Mouse (Mus musculus): ENCODE results near the gene Soat2. TPM values are rescaled to one million over a fixed set of nuclear protein-coding genes. Genes with fewer than 3 reads are reported as not detected.

Soat2 gene
- polyA plus RNA-seq, 1 experiment from 2014 or later = 0.28 TPM

DNA sequence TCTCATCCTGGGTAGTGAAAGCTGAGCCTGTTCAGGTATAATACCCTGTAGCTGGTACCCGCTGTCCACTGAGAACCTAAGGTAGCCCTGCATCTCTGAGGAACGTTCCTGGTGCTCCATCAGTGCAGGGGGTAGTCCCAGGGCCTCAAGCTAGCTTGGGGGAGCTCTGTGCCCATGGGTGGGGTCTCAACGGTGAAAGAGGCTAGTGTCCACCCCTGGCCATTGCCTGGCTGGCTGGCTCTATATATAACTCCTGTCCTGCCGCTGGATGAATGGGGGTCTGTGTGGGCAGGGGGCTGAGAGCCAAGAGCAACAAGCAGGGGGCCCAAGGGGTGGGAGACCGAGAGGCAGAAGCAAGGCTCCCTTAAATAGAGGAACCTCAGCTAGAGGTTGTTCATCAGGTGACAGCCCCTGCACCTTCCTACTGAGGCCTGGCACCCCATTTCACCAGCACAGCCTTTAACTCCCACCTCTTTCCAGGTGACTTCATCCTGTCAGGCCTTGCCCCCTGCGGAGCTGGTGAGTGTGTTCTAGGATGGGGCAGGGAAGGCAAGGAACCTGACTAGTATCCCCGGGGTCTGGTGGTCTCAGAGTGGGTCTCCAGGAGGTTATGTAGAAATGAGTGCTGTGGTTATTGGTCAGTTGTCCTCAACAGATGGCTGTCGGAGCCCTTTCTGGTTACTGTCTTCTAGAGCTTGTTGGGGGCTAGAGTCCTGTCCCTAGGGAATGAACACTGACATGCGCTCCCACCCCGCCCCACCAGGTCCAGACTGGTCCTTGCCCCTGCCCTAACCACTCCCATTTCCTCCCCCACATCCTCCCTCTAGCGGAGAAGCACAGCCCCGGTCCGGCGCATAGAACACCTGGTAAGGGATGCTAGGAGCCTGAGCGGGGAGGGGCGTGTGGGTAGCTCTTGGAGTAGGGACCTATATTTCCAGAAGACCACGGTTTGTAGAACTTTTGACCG lies 44.3 kb upstream of the Soat2 start:
- Histone ChIP-seq H3K9ac (ENCODE audit: low read depth, low read length) (peak overlapping the region; percentile 37; the same call in 1 of the 2 replicates), H3K9me3 (ENCODE audit: control insufficient read depth, low read length) (no peaks in the 10 kb centered on the region), H3K27ac (ENCODE audit: low read depth, low read length) (no peak overlapping the region), H3K4me2 (replicated peaks; ENCODE audit: low read depth, low read length) (peak overlapping the region; percentile 45), H3K36me3 (ENCODE audit: control insufficient read depth, insufficient read depth, low read length) (peaks cover 48% of the 10 kb centered on the region), H3K4me1 (ENCODE audit: control insufficient read depth, insufficient read depth, low read length) (peaks cover 63% of the 10 kb centered on the region), H3K27me3 (ENCODE audit: control insufficient read depth, insufficient read depth, low read length) (no peaks in the 10 kb centered on the region), H3K4me3 (ENCODE audit: low read length) (no peak overlapping the region)
- WGBS = 25% methylated on average over 18 of the region's 18 CpGs
- no peak for ATAC-seq (ENCODE audit: low FRiP score, low TSS enrichment)

DNA sequence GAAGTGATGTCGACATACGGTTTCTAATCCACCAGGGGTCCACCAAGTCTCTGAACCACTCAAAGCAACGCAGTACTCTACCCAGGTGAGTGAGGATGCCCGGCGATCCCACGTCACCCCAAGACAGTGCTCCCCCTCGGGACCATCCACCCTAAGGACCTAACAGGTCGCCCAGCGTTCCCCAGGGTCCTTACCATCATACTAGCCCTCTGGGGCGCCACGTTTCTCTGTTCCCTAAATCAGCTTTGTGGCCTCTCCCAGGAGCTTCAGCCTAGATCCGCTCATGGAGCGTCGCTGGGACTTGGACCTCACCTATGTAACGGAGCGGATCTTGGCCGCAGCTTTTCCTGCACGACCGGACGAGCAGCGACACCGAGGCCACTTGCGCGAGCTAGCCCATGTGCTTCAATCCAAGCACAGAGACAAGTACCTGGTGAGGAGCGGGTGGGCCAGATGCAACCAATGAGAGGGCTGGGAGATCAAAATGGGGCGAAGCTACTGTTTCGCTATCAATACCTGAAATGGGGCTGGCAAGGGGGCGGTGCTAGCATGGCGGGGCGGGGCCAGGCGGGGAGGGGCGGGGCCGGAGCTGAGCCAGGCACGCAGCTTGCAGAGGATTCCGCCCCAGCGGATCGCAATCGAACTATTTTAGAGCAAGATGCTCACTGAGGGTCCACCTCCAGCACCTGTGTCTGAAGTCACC lies 43.4 kb upstream of the Soat2 start:
- WGBS = 23% methylated on average over 38 of the region's 38 CpGs
- Histone ChIP-seq H3K9ac (ENCODE audit: low read depth, low read length) (no peak overlapping the region), H3K4me1 (ENCODE audit: control insufficient read depth, insufficient read depth, low read length) (peaks cover 55% of the 10 kb centered on the region), H3K27ac (ENCODE audit: low read depth, low read length) (no peak overlapping the region), H3K4me3 (ENCODE audit: low read length) (peak overlapping the region; percentile 26), H3K27me3 (ENCODE audit: control insufficient read depth, insufficient read depth, low read length) (no peaks in the 10 kb centered on the region), H3K36me3 (ENCODE audit: control insufficient read depth, insufficient read depth, low read length) (peaks cover 56% of the 10 kb centered on the region), H3K4me2 (replicated peaks; ENCODE audit: low read depth, low read length) (peak overlapping the region; percentile 45), H3K9me3 (ENCODE audit: control insufficient read depth, low read length) (no peaks in the 10 kb centered on the region)
- ATAC-seq (ENCODE audit: low FRiP score, low TSS enrichment) = no peak

DNA sequence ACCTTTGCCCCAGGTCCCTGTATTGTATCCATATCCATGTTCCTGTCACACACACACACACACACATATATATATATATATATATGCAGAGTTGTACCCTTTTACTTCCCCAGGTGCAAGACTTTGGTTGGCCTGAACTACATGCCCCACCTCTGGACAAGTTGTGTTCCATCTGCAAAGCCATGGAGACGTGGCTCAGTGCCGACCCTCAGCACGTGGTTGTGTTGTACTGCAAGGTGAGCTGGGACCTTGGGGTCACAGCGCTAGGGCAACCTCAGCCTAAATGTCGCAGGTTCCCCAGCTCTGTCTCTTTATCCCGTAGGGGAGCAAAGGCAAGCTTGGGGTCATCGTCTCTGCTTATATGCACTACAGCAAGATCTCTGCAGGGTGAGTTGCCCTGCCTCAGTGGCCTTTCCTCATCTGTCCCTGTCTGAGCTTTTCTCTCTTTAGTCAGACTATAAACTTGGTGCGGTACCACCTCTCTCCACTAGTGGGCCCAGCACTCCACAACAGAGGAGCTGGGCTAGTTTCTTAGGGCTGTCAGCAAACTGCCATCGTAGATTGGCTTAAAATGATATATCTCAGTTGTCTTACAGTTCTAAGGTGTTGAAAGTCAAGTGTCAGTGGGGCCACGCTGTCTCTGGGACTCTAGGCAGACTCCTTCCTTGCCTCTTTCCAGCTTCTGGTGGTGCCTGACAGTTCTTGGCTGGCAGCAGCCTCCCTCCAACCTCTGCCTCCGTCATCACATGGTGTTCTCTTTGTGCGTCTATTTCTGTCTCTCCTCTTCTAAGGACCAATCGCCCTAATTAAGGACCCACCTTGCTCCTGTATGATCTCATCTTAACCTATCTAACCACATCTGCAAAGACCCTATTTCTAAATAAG lies 42.4 kb upstream of the Soat2 start:
- WGBS = 45% methylated on average over 13 of the region's 13 CpGs
- H3K27me3 ChIP-seq (ENCODE audit: control insufficient read depth, insufficient read depth, low read length) = no peaks in the 10 kb centered on the region
- H3K4me1 ChIP-seq (ENCODE audit: control insufficient read depth, insufficient read depth, low read length) = peaks cover 46% of the 10 kb centered on the region
- H3K36me3 ChIP-seq (ENCODE audit: control insufficient read depth, insufficient read depth, low read length) = peaks cover 67% of the 10 kb centered on the region
- H3K4me2 ChIP-seq (replicated peaks; ENCODE audit: low read depth, low read length) = no peak overlapping the region; the same call in 1 of the 2 replicates
- H3K27ac ChIP-seq (ENCODE audit: low read depth, low read length) = no peak overlapping the region
- no peak overlapping the region for H3K9ac ChIP-seq (ENCODE audit: low read depth, low read length)
- no peak overlapping the region for H3K4me3 ChIP-seq (ENCODE audit: low read length)
- ATAC-seq (ENCODE audit: low FRiP score, low TSS enrichment) = no peak
- H3K9me3 ChIP-seq (ENCODE audit: control insufficient read depth, low read length) = no peaks in the 10 kb centered on the region

DNA sequence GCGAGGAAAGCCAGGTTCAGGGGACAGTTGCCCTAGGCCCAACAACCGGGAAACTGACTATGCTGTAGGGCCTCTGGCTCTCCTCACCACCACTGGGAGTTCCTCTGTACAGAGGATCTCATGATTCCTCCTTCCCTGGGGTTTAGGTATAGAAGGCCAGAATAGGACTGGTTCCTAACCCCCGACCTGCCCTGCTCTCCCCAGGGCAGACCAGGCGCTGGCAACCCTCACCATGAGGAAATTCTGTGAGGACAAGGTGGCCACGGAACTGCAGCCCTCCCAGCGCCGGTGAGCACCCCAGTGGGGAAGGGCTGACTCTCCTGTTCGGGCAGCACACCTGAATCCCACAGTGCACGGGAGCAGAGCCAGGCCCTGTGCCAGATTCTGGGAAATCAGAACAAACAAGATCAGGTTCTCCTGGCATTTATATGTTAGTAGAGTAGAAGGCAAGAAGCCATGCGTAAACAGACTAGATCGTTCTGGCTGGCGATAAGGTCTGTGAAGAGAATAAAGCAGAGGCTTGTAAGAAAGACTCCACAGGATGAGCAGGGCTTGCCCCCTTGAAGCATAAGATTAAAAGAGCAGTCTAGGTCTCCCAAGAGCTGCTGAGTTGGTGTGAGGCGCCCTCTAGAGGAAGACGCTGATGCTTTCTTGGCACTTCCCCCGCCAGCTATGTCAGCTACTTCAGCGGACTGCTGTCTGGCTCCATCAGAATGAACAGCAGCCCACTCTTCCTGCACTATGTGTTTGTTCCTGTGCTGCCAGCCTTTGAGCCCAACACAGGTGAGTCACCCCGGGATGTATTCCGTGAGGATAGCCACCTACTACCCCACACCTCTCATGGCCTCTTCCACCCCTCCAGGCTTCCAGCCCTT lies 41.4 kb upstream of the Soat2 start:
- Histone ChIP-seq H3K27ac (ENCODE audit: low read depth, low read length) (0 out of 2 replicates have a peak overlapping the region, but pooled peaks have one; percentile 21), H3K4me2 (replicated peaks; ENCODE audit: low read depth, low read length) (no peak overlapping the region), H3K9me3 (ENCODE audit: control insufficient read depth, low read length) (no peaks in the 10 kb centered on the region), H3K27me3 (ENCODE audit: control insufficient read depth, insufficient read depth, low read length) (no peaks in the 10 kb centered on the region), H3K36me3 (ENCODE audit: control insufficient read depth, insufficient read depth, low read length) (peaks cover 76% of the 10 kb centered on the region), H3K4me3 (ENCODE audit: low read length) (no peak overlapping the region), H3K9ac (ENCODE audit: low read depth, low read length) (no peak overlapping the region), H3K4me1 (ENCODE audit: control insufficient read depth, insufficient read depth, low read length) (peaks cover 36% of the 10 kb centered on the region)
- ATAC-seq (ENCODE audit: low FRiP score, low TSS enrichment) = no peak
- WGBS = 58% methylated on average over 18 of the region's 18 CpGs

DNA sequence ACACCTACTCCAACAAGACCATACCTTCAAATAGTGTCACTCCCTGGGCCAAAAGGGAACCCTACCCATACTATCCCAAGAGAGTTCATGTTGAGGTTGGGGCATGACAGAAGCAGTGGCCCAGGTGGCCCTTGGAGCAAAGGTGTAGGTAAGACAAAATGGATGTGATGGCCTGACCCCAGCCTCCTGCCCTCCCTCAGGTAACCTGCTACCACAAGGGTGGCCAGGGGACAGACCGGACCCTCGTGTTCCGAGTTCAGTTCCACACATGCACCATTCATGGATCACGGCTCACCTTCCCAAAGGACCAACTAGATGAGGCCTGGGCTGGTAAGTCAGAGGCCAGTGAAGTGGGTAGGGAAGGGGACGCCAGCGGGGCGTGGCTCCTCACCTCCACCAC lies 40.1 kb upstream of the Soat2 start:
- 59% methylated on average over 7 of the region's 7 CpGs for WGBS
- Histone ChIP-seq H3K4me2 (replicated peaks; ENCODE audit: low read depth, low read length) (no peak overlapping the region), H3K4me1 (ENCODE audit: control insufficient read depth, insufficient read depth, low read length) (peaks cover 26% of the 10 kb centered on the region)

DNA sequence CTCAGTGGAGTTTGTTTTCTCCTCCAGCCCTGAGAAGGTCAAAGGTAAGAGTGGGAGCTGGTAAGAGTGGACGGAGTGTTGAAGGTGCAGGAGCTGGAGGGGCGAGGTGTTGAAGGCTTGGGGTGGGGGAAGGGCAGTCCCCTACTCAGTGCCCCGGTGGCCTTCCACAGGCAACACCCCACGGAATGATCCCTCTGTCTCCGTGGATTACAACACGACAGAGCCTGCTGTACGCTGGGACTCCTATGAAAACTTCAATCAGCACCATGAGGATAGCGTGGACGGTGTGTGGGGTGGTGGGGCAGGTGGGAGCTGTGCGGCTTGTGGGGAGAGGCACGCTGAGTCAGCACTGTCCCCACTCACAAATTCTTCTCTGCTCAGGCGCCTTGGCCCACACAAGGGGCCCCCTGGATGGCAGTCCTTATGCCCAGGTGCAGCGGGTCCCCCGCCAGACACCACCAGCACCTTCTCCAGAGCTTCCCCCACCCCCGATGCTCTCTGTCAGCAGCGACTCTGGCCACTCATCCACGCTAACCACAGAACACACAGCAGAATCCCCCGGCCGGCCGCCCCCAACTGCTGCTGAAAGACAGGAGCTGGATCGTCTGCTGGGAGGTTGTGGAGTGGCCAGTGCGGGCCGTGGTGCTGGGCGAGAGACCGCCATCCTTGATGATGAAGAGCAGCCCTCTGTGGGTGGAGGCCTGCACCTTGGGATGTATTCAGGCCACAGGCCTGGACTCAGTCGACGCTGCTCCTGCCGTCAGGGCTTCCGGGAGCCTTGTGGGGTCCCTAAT lies 39.4 kb upstream of the Soat2 start:
- no peak overlapping the region for H3K4me3 ChIP-seq (ENCODE audit: low read length)
- no peak overlapping the region for H3K9ac ChIP-seq (ENCODE audit: low read depth, low read length)
- H3K27ac ChIP-seq (ENCODE audit: low read depth, low read length) = peak overlapping the region; percentile 37
- no peaks in the 10 kb centered on the region for H3K27me3 ChIP-seq (ENCODE audit: control insufficient read depth, insufficient read depth, low read length)
- H3K4me2 ChIP-seq (replicated peaks; ENCODE audit: low read depth, low read length) = no peak overlapping the region
- WGBS = 64% methylated on average over 29 of the region's 29 CpGs
- H3K36me3 ChIP-seq (ENCODE audit: control insufficient read depth, insufficient read depth, low read length) = peaks cover 93% of the 10 kb centered on the region
- peak; percentile 21; the same call in 1 of the 2 replicates for ATAC-seq (ENCODE audit: low FRiP score, low TSS enrichment)
- no peaks in the 10 kb centered on the region for H3K9me3 ChIP-seq (ENCODE audit: control insufficient read depth, low read length)
- H3K4me1 ChIP-seq (ENCODE audit: control insufficient read depth, insufficient read depth, low read length) = peaks cover 20% of the 10 kb centered on the region

More for the DNA sequence above, 40.1 kb upstream of the Soat2 start:
- H3K27me3 ChIP-seq (ENCODE audit: control insufficient read depth, insufficient read depth, low read length) = no peaks in the 10 kb centered on the region
- no peaks in the 10 kb centered on the region for H3K9me3 ChIP-seq (ENCODE audit: control insufficient read depth, low read length)
- H3K36me3 ChIP-seq (ENCODE audit: control insufficient read depth, insufficient read depth, low read length) = peaks cover 89% of the 10 kb centered on the region
- ATAC-seq (ENCODE audit: low FRiP score, low TSS enrichment) = no peak
- H3K27ac ChIP-seq (ENCODE audit: low read depth, low read length) = no peak overlapping the region
- H3K9ac ChIP-seq (ENCODE audit: low read depth, low read length) = no peak overlapping the region
- H3K4me3 ChIP-seq (ENCODE audit: low read length) = no peak overlapping the region

DNA sequence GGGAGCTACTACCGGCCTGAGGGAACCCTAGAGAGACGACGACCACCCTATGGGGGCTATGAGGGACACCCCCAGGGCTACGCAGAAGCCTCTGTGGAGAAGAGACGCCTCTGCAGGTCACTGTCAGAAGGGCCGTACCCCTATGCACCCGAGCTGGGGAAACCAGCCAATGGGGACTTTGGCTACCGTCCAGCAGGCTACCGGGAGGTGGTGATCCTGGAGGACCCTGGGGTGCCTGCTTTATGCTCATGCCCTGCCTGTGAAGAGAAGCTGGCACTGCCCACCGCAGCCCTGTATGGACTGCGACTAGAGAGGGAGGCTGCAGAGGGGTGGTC lies 38.9 kb upstream of the Soat2 start:
- Histone ChIP-seq H3K9me3 (ENCODE audit: control insufficient read depth, low read length) (no peaks in the 10 kb centered on the region), H3K4me2 (replicated peaks; ENCODE audit: low read depth, low read length) (no peak overlapping the region), H3K9ac (ENCODE audit: low read depth, low read length) (no peak overlapping the region), H3K4me1 (ENCODE audit: control insufficient read depth, insufficient read depth, low read length) (peaks cover 14% of the 10 kb centered on the region), H3K36me3 (ENCODE audit: control insufficient read depth, insufficient read depth, low read length) (peaks cover 93% of the 10 kb centered on the region), H3K27me3 (ENCODE audit: control insufficient read depth, insufficient read depth, low read length) (no peaks in the 10 kb centered on the region), H3K27ac (ENCODE audit: low read depth, low read length) (no peak overlapping the region; the same call in 1 of the 2 replicates), H3K4me3 (ENCODE audit: low read length) (no peak overlapping the region)
- 83% methylated on average over 11 of the region's 11 CpGs for WGBS
- no peak for ATAC-seq (ENCODE audit: low FRiP score, low TSS enrichment)
